Mouse (Mus musculus): Measurements from ENCODE around the gene Galntl6. TPM values are rescaled to one million over a fixed set of nuclear protein-coding genes. Genes with fewer than 3 reads are reported as not detected.

The Galntl6 gene
- polyA plus RNA-seq (2016; fragmentation: Nextera tagmentation; extraction: Ambion mirVana): 0.07 and 0.20 TPM in 2 replicates

GRCm38 (mm10) chr8:58912196-58912839 is at the start of gene Galntl6:
TSS of gene Galntl6 (minus strand) at chr8:58912640.
- H3K27ac ChIP-seq: no peak within 1 kb of the TSS
- WGBS (ENCODE audit: insufficient replicate concordance): 1% methylated on average over 36 of the region's 37 CpGs
- H3K4me3 ChIP-seq: peak within 1 kb of the TSS; percentile 42
- H3K4me1 ChIP-seq: no peaks in the 10 kb centered on the region
- no peaks in the 10 kb centered on the region for H3K9me3 ChIP-seq (replicated peaks)
- ATAC-seq: no peak
- no peak within 1 kb of the TSS for H3K9ac ChIP-seq
- H3K27me3 ChIP-seq (replicated peaks): peaks cover 27% of the 10 kb centered on the region
- H3K4me2 ChIP-seq: peak within 1 kb of the TSS; percentile 65
- no peaks in the 10 kb centered on the region for H3K36me3 ChIP-seq

DNA sequence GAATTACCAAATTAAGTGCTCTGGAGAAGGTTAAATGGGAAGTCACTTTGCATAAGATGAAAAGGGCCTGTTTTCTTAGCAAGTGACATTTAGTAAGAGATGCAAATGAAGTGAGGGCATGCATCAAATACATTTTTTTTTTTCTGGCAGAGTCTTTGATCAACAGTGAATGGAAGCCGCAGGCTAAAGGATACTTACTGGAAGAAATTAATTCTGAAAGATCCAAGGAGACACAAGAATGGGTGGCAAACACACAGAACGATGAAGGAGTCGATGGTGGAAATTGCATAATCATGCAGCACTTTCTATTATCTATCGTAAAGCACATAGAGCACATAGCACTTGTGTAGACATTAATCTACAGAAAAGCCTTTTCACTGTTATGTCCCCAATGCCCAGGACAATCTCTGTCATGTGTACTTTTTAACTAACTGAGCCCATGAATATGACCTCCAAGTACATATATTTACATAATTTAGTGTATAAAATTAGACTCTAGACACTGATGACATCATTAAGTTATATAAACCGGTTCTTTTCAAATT is 44.8 kb upstream of the Galntl6 start:
- 64% methylated on average over 5 of the region's 5 CpGs for WGBS (ENCODE audit: insufficient replicate concordance)
- Histone ChIP-seq H3K27ac (no peak overlapping the region), H3K4me1 (no peaks in the 10 kb centered on the region), H3K27me3 (replicated peaks) (no peaks in the 10 kb centered on the region), H3K4me3 (no peak overlapping the region), H3K4me2 (no peak overlapping the region), H3K36me3 (no peaks in the 10 kb centered on the region), H3K9me3 (replicated peaks) (no peaks in the 10 kb centered on the region), H3K9ac (no peak overlapping the region)
- ATAC-seq: no peak

- H3K4me1 ChIP-seq: no peaks in the 10 kb centered on the region
- no peak for ATAC-seq
- no peaks in the 10 kb centered on the region for H3K27me3 ChIP-seq (replicated peaks)
- no peak overlapping the region for H3K4me3 ChIP-seq
- no peak overlapping the region for H3K27ac ChIP-seq
- 71% methylated on average over 4 of the region's 4 CpGs for whole genome bisulfite sequencing (ENCODE audit: insufficient replicate concordance)
- H3K4me2 ChIP-seq: no peak overlapping the region
- H3K36me3 ChIP-seq: no peaks in the 10 kb centered on the region
- H3K9ac ChIP-seq: no peak overlapping the region
- H3K9me3 ChIP-seq (replicated peaks): no peaks in the 10 kb centered on the region
Observed at GRCm38 (mm10) chr8:58943773-58944172, 31.3 kb upstream of the Galntl6 start.

GRCm38 (mm10) chr8:58931066-58931465 is 18.6 kb upstream of the Galntl6 start:
- Histone ChIP-seq H3K9ac (no peak overlapping the region), H3K27me3 (replicated peaks) (no peaks in the 10 kb centered on the region), H3K9me3 (replicated peaks) (no peaks in the 10 kb centered on the region), H3K27ac (no peak overlapping the region), H3K4me3 (no peak overlapping the region), H3K36me3 (no peaks in the 10 kb centered on the region), H3K4me2 (no peak overlapping the region), H3K4me1 (no peaks in the 10 kb centered on the region)
- ATAC-seq: no peak
- 60% methylated on average over 1 of the region's 1 CpGs for WGBS (ENCODE audit: insufficient replicate concordance)

DNA sequence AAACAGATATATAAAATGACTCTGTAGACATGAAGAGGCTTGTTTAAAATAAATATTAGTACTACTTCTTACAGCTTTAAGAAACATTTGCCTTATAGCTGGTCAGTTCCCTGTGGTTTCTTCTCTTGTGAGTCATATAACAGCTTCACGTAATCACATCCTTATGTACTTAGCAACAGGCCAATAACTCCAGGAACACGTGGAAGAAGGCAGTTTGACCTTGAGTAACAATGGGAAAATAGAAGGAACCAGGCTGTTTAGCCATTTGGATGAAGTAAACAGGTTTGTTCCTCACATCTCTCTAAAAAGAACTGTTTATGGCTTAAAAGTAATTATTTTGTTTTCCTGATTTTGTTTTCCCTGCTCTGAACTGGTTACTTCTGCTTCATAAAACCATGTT is 2.7 kb upstream of the Galntl6 start:
- ATAC-seq: no peak
- Histone ChIP-seq H3K27ac (no peak overlapping the region), H3K27me3 (replicated peaks) (peaks cover 27% of the 10 kb centered on the region), H3K4me3 (no peak overlapping the region), H3K4me1 (no peaks in the 10 kb centered on the region), H3K36me3 (no peaks in the 10 kb centered on the region), H3K9ac (no peak overlapping the region), H3K9me3 (replicated peaks) (no peaks in the 10 kb centered on the region), H3K4me2 (no peak overlapping the region)
- WGBS (ENCODE audit: insufficient replicate concordance): 47% methylated on average over 2 of the region's 2 CpGs

- WGBS (ENCODE audit: insufficient replicate concordance): 69% methylated on average over 2 of the region's 3 CpGs
- Histone ChIP-seq H3K4me3 (no peak overlapping the region), H3K36me3 (no peaks in the 10 kb centered on the region), H3K4me2 (no peak overlapping the region), H3K27me3 (replicated peaks) (peaks cover 27% of the 10 kb centered on the region), H3K9me3 (replicated peaks) (no peaks in the 10 kb centered on the region), H3K27ac (no peak overlapping the region), H3K9ac (no peak overlapping the region), H3K4me1 (no peaks in the 10 kb centered on the region)
- no peak for ATAC-seq
Observed at GRCm38 (mm10) chr8:58913640-58913968, 1.2 kb upstream of the Galntl6 start.

- H3K27ac ChIP-seq: no peak overlapping the region
- WGBS (ENCODE audit: insufficient replicate concordance): 3% methylated on average over 30 of the region's 30 CpGs
- no peaks in the 10 kb centered on the region for H3K36me3 ChIP-seq
- peaks cover 27% of the 10 kb centered on the region for H3K27me3 ChIP-seq (replicated peaks)
- no peaks in the 10 kb centered on the region for H3K9me3 ChIP-seq (replicated peaks)
- no peak overlapping the region for H3K9ac ChIP-seq
- peak overlapping the region; percentile 42 for H3K4me3 ChIP-seq
- H3K4me2 ChIP-seq: peak overlapping the region; percentile 65
- ATAC-seq: no peak
- no peaks in the 10 kb centered on the region for H3K4me1 ChIP-seq
Observed at GRCm38 (mm10) chr8:58912840-58913639, 600 bp upstream of the Galntl6 start.

DNA sequence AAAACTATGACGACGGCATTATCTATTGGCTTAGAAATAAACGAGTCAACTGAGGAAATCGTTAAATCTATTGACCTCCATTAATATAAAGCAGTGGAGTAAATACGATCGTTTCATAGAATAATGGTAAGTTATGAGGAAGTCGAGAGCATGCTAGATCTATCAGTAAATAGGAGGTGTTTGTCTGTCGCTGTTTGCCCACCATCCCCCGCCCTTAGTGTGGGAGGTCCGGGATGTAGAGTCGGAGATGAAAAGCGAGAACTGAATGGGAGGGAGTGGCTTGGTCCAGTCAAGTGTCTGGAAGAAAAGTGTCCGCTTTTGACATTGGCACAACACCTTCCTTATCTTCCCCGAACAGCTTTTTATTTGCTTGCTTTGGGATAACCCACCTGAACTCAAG is 763 bp downstream of the Galntl6 start, which contains the start of gene BC030500:
BC030500 (plus strand) TSS at position 79 of the 400 bp plus-strand sequence.
- no peak within 1 kb of the TSS for H3K9ac ChIP-seq
- ATAC-seq: no peak
- H3K27me3 ChIP-seq (replicated peaks): peaks cover 27% of the 10 kb centered on the region
- H3K4me1 ChIP-seq: no peaks in the 10 kb centered on the region
- H3K27ac ChIP-seq: no peak within 1 kb of the TSS
- peak within 1 kb of the TSS; percentile 42 for H3K4me3 ChIP-seq
- no peaks in the 10 kb centered on the region for H3K36me3 ChIP-seq
- H3K9me3 ChIP-seq (replicated peaks): no peaks in the 10 kb centered on the region
- H3K4me2 ChIP-seq: peak within 1 kb of the TSS; percentile 65
- WGBS (ENCODE audit: insufficient replicate concordance): 13% methylated on average over 14 of the region's 14 CpGs

- WGBS (ENCODE audit: insufficient replicate concordance): 45% methylated on average over 2 of the region's 2 CpGs
- H3K4me1 ChIP-seq: no peaks in the 10 kb centered on the region
- no peak for ATAC-seq
Observed at GRCm38 (mm10) chr8:58904465-58904864, 8.0 kb downstream of the Galntl6 start.

DNA sequence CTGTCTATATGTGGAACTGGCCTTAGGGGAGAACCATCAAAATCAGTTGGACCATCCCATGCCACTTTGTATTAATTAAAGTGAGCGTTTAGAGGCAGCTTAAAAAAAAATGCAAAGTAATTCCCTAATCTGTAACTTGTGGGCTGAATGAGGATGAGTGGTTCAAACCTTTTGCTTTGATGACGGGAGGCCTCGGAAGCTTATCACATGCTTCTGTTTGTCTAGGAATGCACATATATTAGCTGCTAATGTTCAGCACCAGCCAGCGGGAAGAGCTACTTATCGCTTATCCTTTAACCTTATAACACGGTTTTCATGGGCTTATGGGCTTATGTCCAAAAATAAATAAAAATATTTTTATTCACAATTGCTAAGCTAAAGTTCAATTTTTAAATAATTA is 16.5 kb downstream of the Galntl6 start:
- no peak for ATAC-seq
- H3K27ac ChIP-seq: no peak overlapping the region
- WGBS (ENCODE audit: insufficient replicate concordance): 64% methylated on average over 6 of the region's 6 CpGs
- no peak overlapping the region for H3K4me3 ChIP-seq
- H3K36me3 ChIP-seq: no peaks in the 10 kb centered on the region
- no peak overlapping the region for H3K9ac ChIP-seq
- no peaks in the 10 kb centered on the region for H3K27me3 ChIP-seq (replicated peaks)
- H3K4me2 ChIP-seq: no peak overlapping the region
- H3K4me1 ChIP-seq: no peaks in the 10 kb centered on the region
- H3K9me3 ChIP-seq (replicated peaks): no peaks in the 10 kb centered on the region

More at GRCm38 (mm10) chr8:58904465-58904864, 8.0 kb downstream of the Galntl6 start:
- H3K4me3 ChIP-seq: no peak overlapping the region
- H3K9me3 ChIP-seq (replicated peaks): no peaks in the 10 kb centered on the region
- no peak overlapping the region for H3K27ac ChIP-seq
- H3K4me2 ChIP-seq: no peak overlapping the region
- H3K36me3 ChIP-seq: no peaks in the 10 kb centered on the region
- no peaks in the 10 kb centered on the region for H3K27me3 ChIP-seq (replicated peaks)
- H3K9ac ChIP-seq: no peak overlapping the region

GRCm38 (mm10) chr8:58890591-58890990 is 21.8 kb downstream of the Galntl6 start:
- H3K9ac ChIP-seq: no peak overlapping the region
- H3K27ac ChIP-seq: no peak overlapping the region
- H3K9me3 ChIP-seq (replicated peaks): no peaks in the 10 kb centered on the region
- no peak overlapping the region for H3K4me3 ChIP-seq
- no peak for ATAC-seq
- no peak overlapping the region for H3K4me2 ChIP-seq
- no peaks in the 10 kb centered on the region for H3K4me1 ChIP-seq
- H3K27me3 ChIP-seq (replicated peaks): no peaks in the 10 kb centered on the region
- 83% methylated on average over 3 of the region's 3 CpGs for WGBS (ENCODE audit: insufficient replicate concordance)
- H3K36me3 ChIP-seq: no peaks in the 10 kb centered on the region

DNA sequence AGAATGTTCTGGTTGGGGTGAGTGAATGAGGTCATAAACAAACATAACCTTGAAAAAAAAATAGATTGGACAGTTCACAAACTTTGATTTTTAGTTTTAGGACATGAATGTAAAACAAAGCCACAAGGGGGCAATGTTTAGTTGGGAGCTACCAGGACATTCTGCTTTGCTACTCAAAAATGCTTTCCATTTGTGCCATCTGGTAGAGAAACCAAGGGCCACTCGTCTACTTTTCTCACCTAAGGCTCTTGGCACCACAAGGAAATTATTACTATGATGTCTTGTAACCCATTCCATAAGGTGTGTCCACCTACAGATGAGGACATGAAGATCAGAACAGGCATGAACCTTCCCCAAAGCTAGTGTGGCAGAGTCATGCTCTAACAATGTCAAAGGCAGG is 26.0 kb downstream of the Galntl6 start:
- Histone ChIP-seq H3K4me1 (no peaks in the 10 kb centered on the region), H3K36me3 (no peaks in the 10 kb centered on the region), H3K4me3 (no peak overlapping the region), H3K27me3 (replicated peaks) (no peaks in the 10 kb centered on the region), H3K27ac (no peak overlapping the region), H3K4me2 (no peak overlapping the region), H3K9me3 (replicated peaks) (no peaks in the 10 kb centered on the region), H3K9ac (no peak overlapping the region)
- 8% methylated on average over 1 of the region's 1 CpGs for WGBS (ENCODE audit: insufficient replicate concordance)
- ATAC-seq: no peak
